Mouse (Mus musculus) frontal cortex, postnatal 14 days (tissue): ENCODE data around the gene Mgat4a.

Experiments used
- DNase-seq, 2 experiments: peaks; one replicate each; pipeline ENCODE4 v3.0.0; 2022; ENCODE audit warnings: low spot score in 2 of 2

Gene Mgat4a

DNA sequence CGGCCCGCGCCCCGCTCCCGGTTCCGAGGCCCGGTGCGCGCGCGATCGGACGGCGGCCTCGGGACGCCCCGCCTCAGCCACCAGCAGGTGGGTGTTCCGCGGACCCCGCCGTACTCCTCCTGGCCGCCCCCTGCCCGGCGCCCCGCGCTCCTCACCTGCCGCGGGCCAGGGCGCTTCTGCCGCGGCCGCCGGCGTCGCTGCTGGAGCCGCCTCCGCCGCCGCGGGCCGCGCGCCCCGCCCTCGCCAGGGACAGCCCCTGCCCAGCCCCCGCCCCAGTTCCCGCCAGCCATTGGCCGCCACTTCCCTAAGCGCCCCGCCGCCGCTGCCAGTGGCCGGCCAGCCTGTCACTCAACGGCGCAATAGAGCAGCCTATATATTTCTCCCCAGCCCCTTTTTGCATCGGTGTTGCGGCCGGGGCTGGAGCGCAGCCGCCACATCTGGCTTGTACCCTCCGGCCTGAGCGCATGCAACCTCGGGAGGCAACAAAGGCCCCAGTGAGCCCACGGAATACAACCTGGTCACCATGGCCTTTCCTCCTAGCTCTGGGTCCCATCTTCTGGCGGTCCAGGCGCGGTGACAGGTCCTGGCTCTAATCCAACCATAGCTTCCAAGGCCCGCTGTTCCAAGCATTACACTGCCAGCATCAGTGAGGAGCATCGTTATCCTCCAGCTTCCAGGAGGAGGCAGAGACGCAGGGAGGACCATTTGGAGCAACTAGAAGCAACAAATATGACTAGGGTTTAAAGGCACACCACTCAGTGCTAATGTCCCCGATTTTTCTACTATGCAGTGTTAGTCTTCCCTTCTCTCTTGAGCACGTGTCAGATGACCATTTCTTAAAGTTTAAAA is at the start of gene Mgat4a:
Gene Mgat4a (minus strand): TSS at position 207 of the 849 bp plus-strand sequence.
- peak; percentile 85 to 90 for DNase-seq

DNA sequence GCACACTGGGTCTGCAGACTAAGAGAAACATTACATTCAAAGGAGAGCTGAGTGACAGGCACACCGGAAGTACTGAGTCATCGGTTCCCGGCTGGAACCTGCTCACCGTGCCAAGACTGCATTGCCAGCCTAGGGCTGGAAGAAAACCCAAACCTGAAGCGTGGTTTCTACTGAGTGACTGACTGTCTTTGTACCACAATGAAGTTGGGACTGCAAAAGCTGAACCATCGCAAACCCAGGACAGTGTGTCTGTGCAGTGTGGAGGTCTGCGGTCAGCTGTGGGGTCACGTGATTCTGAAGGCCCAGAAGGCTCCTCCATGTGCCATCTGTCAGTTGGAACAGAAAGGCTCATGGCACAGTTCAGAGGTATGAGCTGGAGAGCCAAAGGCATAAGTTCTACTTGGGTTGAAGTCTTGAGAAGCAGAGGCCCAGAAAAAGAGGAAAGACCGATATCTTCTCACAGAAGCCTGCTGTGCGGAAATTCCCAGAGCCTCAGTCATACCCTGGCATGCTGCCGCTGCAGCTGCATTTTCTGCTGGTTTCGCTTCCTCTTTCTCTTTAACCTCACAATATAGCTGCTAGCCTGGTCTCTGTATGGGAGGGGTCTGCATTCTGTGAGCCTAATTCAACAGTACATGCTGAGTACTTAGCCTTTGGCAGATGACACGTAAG is 45.1 kb upstream of the Mgat4a start:
- peak in 1 of 2 experiments; percentile 50 for DNase-seq

DNA sequence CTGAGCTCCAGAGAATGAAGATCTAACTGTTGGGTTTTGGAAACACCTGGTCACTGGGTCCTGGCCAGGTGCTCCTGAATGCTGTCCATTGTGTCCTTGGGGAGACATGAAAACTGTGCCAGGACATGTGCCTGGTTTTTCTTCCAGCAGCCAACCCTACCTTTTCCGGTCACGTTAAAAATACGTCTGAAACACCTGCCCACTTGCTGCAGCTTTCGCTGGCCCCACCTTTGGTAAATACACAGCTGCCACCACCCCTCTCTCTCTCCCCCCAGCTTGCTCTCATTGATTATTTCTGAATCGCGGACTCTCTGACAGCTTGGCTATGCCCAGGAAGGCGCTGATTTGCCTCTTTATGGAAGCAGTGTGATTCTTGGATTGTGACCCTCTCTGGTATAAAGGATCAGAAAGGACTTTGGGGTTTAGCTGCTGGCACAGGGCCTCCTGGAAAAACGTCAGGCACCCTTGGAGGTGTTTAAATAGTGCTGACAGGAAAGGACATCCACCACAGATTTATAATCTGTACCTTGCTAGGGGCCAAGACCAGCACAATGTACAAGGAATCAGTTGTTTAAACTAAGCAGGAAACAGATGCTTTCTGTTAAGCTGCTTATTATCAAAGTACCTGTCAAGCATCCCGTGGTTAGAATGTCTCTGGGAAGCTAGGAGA is 43.1 kb upstream of the Mgat4a start:
- DNase-seq = no peak

DNA sequence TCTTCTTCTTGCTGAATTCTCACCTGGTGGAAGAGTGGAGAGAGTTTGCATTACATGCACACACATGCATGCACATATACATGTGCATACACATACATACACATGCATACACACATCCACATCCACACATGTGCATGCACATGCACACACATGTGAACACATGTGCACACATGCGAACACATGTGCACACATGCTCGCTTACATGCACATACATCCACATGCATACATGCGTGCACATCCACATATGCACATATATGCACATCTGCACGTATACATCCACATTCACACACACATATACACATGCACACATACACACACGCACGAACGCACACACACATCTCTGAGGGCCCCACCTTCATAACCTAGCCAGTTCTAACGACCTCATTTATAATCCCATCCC is 42.4 kb upstream of the Mgat4a start:
- DNase-seq = no peak

DNA sequence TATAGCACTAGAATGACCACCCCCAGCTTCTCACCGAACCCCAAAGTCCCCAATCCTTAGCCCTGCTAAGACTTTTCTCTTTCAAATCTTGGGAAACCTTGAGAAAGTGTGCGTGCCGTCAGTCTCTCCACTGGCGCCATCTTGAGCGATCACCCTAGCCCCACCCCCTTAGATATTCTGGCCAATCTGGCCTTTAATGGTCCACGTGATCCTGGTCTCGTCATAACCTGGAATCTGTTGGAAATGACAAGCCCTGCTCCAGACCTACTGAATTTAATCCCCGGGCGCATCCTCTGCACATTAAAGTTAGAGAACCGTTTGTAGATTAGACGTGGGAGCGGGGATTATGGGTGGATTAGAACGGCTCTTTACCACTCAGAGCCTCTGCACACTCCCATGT is 38.9 kb upstream of the Mgat4a start:
- DNase-seq = no peak

DNA sequence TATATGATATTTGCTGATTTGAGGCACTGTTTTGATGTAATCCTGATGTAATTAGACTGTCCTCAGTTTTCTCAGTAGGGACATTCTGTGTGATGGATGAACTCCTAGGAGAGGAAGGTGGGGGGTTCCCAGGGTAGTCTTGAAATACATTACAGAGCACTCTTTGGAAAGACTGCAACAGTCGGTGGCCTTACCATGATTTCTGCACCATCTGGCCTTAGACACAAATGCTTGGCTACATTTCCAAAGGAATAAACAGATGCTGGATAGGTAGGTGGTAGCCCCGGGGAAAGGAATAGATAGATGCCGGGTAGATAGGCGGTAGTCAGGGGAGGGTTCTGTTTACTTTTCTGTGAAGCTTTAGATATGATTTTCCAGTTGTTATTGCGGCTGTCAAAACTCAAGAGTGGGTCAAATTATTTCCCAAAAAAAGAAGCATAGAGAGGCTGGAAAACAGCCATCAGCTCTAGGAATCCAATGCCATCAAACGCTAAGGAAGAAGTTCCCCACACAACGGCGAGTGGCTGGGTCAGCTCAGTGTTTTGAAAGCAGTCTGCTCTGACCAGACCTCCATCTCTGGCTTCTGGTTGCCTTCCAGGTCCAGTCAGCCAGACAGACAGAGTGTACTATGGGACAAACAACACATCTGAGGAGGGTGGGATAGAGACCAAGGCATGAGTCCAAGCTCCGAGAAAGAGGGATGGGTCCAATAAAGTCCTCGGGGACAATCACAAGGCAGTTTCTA is 31.9 kb upstream of the Mgat4a start:
- DNase-seq = no peak

DNA sequence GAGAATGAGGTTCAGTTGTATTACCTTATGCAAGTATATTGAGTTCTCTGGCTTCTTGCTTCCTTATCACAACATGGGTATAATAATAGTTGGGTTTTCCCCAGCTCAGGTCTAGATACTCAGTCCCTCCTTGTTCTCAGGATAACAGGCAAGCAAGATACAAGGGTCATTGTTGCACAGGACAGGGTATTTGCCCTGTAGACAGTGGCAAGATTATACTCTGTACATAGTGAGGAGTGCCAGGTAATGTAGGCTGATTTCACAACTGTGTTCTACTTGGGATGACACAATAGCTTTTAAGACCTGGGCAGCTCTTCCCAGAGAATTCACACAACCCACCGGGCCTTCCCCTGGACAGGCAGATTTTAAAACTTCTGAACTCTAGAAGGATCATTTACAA is 27.6 kb upstream of the Mgat4a start:
- DNase-seq = no peak

DNA sequence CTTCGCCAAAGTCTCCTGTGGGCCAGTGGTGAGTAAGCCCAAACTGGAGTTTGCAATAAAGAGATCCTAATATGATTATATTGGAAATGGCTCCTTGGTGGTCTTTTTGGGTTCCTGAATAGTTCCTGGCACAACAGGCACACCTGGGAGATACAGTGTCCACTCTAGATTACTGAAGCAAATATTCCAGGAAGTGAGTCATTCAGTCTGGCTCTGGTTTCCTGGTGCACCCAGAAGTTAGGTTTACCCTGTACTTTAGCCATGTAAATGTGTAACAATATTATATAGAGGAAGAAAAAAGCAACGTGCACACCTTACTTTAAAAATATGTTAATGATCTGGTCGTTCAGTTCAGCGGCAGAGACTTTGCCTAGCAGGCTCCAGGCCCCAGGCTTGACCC is 25.9 kb upstream of the Mgat4a start:
- DNase-seq = no peak

DNA sequence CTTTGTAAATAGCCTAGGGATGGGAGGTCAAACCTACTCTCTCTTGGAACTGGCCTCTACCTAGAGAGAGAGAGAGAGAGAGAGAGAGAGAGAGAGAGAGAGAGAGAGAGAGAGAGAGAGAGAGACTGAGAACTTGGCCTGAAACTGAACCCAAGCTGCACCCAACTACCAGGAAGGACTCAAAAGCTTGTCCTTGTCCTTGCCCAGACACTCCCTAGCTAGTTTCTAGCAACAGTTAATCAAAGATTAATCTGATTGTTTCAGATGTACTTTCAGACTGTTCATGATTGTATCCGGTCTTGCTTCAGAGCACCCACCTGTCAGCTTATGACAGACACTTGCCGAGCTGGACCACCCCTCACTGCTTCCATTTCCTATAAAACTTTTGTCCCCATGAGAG is 25.5 kb upstream of the Mgat4a start:
- no peak for DNase-seq

DNA sequence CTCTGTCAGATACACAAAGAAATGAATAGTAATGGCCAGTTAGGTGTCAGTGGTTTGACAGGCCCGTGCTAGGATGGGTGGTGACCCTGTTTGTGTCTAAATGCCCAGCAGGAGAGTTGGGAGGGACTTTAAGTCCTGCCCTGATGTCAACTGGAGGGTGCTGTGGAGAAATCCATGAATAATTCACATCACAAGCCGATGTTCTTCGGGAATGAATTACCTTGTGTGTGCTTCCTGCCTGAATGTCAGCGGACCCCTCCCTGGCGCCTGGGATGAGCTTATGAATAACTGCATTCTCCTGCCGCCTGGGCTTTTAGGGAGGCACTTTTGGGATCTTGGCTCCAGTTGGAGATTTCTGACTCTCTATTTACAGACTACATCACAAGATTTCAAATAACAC is 24.6 kb upstream of the Mgat4a start:
- no peak for DNase-seq

DNA sequence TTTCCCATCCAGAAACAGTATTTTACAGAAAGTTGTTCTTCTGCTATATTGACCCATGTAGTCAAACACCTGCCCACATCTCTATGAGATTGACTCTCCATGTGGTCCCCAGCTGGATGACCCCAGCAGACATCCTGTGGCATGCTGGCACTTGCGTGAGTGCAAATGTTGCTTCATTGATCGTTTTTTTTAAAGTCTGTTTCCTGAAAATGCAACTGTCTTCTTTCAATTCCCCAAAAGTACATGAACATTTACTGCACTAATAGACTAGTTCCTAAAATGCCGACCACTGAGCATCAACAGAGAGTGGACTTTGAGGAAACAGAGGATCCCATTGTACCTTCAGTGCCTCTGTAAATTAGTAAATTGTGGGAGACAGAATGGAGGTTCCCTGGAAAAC is 21.1 kb upstream of the Mgat4a start:
- no peak for DNase-seq

DNA sequence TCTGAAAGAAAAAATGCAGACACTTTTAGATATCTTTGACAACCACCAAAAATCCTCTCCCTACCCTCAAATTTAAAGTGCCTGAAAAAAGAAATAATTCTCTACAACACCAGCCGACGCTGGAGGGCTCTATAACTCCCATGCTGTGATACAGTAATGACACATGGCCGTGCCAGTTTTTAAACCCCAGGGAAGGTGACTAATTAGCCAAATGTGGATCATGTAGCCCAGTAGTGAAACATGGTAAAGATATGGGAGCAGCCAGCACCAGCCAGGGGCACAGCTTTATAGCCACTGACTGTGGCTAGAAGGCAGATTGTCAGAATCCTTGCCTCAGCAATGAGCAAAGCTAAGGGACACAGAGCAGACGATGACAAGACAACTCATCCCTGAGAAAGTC is 19.5 kb upstream of the Mgat4a start:
- DNase-seq = no peak

DNA sequence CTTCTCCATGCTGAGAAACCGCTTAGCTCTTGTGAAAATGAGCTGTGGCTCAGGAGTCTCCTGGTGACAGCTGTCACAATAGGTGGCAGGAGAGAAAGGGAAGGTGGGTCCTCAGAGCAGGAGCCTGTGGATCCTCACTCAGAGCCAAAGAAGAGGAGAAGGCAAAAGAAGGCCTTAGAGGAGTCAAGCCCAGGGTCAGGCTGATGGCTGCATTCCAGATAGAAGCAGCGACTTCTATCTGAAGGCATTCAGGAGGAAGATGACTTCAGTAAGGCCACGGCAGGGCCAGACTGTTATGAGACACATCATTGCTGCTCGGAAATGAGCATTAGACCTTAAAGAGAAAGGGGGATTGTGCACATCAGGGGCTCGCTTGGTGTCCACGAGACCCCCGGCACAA is 11.2 kb upstream of the Mgat4a start:
- no peak for DNase-seq

DNA sequence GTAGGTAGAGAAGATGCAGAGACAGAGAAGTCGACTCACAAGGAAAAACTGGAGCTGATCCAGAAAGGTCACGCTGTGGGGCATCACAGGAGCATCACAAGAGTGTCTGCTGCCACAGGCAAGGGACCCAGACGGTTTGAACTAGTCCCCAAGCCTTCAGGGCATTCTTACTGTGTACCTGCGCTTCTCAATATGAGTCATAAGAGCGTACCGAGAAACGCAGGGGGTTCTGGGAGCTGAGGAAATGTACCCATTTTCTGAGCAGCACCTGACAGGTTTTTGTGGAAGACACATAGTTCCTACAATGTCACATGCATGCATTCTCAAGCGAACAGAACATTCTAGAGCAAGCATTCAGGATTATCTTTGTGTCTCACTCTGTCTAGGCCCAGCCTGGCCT is 8.7 kb upstream of the Mgat4a start:
- no peak for DNase-seq

DNA sequence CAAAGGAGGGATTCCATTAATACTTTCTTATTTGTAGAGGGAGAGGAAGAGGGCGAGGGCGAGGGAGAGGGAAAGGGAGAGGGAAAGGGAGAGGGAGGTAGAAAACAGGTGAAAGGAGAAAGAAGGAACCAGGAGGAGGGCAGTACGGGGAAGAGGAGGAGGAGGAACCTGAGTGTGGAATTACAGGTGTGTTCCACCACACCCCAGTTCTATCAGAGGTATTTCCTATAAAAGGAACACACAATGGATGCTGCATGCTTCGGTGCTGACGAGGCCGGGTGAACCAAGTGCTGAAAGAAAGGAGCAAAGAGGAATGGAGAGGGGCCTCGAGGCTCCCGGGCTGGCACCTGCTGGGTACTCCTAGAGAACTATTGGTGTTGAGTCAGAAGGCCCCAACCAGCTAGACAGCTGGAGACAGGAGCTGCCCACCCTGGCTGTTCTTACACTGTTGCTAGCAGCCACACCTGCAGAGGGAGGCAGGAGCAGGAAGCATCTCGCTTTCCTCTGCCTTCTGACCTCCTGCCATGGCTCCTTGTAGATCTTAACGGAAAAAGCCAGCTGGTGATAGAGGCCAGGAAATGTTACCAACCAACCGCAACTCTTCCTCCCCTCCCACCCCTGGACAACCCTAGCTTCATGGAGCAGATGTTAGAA is 5.7 kb upstream of the Mgat4a start:
- no peak for DNase-seq

DNA sequence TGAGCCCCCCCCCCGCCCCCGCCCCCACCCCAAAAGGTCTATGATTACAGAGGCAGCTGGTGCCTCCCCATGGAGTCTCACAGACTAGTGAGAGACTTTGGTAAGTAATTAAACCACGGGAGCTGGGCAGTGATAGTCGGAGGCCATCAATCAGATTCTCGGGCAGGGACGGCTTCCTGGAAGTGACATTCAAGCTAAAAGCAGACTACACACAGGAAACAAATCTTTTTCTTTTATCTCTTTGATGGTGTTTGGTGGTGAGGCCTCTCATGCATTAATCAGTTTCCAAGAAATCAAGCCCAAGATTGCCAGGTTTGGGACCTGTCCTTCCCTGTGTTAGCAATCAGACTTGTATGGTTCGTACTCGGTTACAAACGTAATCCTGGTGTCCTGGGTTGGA is 3.4 kb upstream of the Mgat4a start:
- DNase-seq = no peak

DNA sequence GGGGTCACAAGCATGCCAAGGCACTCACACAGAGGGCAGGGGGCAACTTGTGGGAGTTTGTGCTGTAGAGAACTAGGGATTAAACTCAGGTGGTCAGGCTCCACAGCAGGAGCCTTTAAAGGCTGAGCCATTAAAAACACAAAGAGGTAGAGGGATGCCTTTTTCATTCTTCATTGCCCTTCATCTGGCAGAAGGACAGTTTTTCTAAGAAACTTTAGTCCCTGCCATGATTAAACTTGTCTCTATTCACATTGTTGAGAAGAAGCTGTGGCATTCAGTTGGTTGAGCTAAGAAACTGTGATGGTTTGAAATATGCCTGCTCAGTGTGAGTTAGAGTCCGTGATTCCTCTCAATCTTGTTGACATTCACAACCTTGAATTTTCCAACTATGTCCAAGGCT is 2.2 kb upstream of the Mgat4a start:
- no peak for DNase-seq

DNA sequence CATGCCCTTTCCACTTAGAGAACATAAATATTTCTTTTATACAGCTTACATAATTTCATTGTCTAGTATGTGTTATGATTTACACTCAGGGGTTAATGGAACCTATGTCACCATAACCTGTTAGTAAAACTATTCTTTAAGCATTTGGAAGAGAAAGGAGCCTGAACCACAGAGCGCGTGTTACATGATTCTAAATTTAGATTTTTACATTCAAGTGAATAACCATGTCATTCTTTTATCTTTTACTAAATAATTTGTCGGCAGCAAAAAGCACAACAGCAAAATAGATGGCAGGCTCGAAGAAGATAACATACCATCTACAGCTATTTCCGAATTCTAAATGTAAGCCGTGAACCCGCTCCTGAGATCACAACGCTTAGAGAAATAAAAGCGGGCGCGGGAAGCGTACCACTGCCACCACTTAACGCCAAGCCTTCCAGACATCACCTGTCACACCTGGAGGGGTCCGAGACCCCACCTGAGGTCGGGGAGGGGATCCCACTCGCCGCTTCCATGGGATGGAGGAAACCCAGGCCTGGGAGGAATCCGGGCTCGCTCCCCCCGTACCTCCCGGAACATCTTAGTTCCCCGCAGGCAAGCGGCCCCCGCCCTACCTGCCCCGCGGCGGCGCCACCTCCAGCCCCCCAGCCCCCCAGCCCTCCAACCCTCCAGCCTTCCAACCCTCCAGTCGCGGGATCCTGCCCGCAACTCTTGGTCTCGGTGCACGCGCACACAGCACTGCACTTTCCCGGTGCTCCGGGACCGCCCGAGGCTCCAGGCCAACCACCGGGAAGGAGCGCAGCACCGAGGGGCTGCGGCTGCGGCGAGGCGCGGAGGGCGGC is 627 bp downstream of the Mgat4a start:
- DNase-seq = no peak

DNA sequence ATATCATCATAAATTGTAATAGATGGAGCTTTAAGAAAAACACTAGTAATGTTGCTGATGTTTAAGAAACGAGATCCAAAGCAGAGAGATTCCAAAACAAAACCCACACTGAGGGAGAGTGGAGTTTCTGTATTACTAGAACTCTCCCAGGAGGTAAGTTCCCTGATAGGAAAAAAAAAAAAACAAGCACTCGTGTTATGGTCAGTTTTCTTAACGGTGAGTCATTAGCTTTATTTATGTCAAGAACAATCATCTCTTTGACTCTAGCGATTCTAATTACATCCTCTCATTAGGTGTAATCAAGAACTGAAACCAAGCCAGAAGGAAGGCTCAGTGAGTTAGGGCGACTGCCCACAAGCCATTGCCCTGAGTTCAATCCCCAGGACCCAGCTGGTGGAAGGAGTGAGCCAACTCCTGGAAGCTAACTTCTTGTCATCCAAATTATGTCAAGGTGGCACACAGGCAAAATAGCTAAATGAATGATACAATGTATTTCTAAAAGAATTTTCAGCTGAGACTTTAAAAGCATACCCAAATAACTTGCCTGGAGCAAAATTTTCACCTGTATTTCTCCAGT is 6.2 kb downstream of the Mgat4a start:
- no peak for DNase-seq

DNA sequence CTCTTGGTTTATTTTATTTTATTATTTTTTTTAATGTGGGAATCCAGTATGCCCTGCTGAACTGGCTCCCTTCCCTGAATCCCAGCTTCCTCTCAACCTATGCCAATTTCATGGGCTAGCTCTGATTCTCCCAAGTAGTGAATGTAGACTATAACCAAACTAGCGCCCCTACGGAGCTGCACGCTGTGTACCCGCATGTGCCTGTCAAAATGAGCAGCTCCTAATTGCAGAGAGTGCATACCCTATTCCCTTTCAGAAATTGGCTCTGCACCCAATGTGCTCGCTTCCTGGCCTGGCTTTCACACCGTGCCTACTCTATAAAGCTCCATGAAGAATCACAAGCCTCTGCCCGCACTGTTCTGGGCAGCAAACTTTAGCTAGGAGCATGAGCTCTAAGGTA is 7.6 kb downstream of the Mgat4a start:
- DNase-seq = no peak

DNA sequence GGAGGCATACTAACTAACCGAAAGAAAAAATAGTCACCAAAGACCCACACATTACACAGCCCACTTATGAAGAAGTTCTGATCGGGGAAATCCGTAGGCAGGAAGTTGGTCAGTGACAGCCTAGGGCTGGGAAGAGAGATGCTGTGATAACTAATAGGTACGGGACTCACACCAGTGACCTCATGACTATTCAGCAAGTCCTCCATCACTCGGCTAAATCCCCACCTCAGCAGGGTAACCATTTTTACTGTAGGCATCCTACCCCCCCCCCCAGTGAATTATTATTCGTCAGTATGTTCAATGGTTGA is 8.3 kb downstream of the Mgat4a start:
- DNase-seq = no peak
